Mouse (Mus musculus) adrenal gland, adult 8-10 months (tissue): Measurements from ENCODE around the gene Fgfr2. TPM values are rescaled to one million over a fixed set of nuclear protein-coding genes. Genes with fewer than 3 reads are reported as not detected.
A peak's percentile ranks its signal among the peaks of the same experiment; 100 is the strongest.

ENCODE experiments used
- DNase-seq: peaks from one replicate; pipeline ENCODE4 v3.0.0; 2022
- total RNA-seq, 4 experiments: library from RNA; stranded (reverse); gene quantifications; 2 replicates each; pipeline ENCODE4 v1.2.4; 2022

Fgfr2 gene
- total RNA-seq, 4 experiments from 2014 or later = 193 to 471 (median 262) TPM

GRCm38 (mm10) chr7:132025591-132025990 lies 1097.6 kb downstream of the Fgfr2 start:
- no peak for DNase-seq

GRCm38 (mm10) chr7:132015933-132016332 lies 1107.2 kb downstream of the Fgfr2 start:
- no peak for DNase-seq

- no peak for DNase-seq
Observed at GRCm38 (mm10) chr7:132015193-132015592, 1108.0 kb downstream of the Fgfr2 start.

GRCm38 (mm10) chr7:132013970-132014369 lies 1109.2 kb downstream of the Fgfr2 start:
- DNase-seq = no peak

- DNase-seq = no peak
Observed at GRCm38 (mm10) chr7:132012969-132013679, 1110.0 kb downstream of the Fgfr2 start.

GRCm38 (mm10) chr7:132009002-132009401 lies 1114.1 kb downstream of the Fgfr2 start:
- DNase-seq = no peak

- no peak for DNase-seq
Observed at GRCm38 (mm10) chr7:132005996-132006696, 1117.0 kb downstream of the Fgfr2 start.

- DNase-seq = no peak
Observed at GRCm38 (mm10) chr7:131992873-131993272, 1130.3 kb downstream of the Fgfr2 start.

- no peak for DNase-seq
Observed at GRCm38 (mm10) chr7:131992226-131992625, 1130.9 kb downstream of the Fgfr2 start.

GRCm38 (mm10) chr7:131989056-131989455 lies 1134.1 kb downstream of the Fgfr2 start:
- DNase-seq = no peak

- DNase-seq = no peak
Observed at GRCm38 (mm10) chr7:131978609-131979008, 1144.5 kb downstream of the Fgfr2 start.

GRCm38 (mm10) chr7:131975867-131976266 lies 1147.3 kb downstream of the Fgfr2 start:
- no peak for DNase-seq

GRCm38 (mm10) chr7:131970255-131970654 lies 1152.9 kb downstream of the Fgfr2 start:
- DNase-seq = no peak

GRCm38 (mm10) chr7:131966916-131967494 lies 1156.1 kb downstream of the Fgfr2 start:
- DNase-seq = no peak

GRCm38 (mm10) chr7:131966023-131966915 lies 1156.9 kb downstream of the Fgfr2 start, which contains the start of gene Gpr26:
Gene Gpr26, plus strand, starts transcription at chr7:131966460.
- no peak for DNase-seq

GRCm38 (mm10) chr7:131960551-131960950 lies 1162.6 kb downstream of the Fgfr2 start:
- DNase-seq = peak; percentile 7

- DNase-seq = no peak
Observed at GRCm38 (mm10) chr7:131958705-131959104, 1164.4 kb downstream of the Fgfr2 start.

GRCm38 (mm10) chr7:131953402-131953801 lies 1169.7 kb downstream of the Fgfr2 start:
- DNase-seq = no peak

- DNase-seq = no peak
Observed at GRCm38 (mm10) chr7:131951131-131951530, 1172.0 kb downstream of the Fgfr2 start.

- no peak for DNase-seq
Observed at GRCm38 (mm10) chr7:131937611-131938010, 1185.5 kb downstream of the Fgfr2 start.

GRCm38 (mm10) chr7:131927288-131928050 lies 1195.7 kb downstream of the Fgfr2 start:
- DNase-seq = no peak

- DNase-seq = no peak
Observed at GRCm38 (mm10) chr7:131917384-131917783, 1205.8 kb downstream of the Fgfr2 start.
